Mouse (Mus musculus) retina, postnatal 1 day (tissue): ENCODE measurements at regions not wholly inside any gene's neighbourhood (a gene's known extent, or its start where the extent isn't known, plus 50 kb on each side); places are given as distances from the start of the nearest gene placed in this dataset.

Experiments used
- DNase-seq: peaks from one replicate; pipeline ENCODE4 v3.0.0-alpha.2; 2012

DNA sequence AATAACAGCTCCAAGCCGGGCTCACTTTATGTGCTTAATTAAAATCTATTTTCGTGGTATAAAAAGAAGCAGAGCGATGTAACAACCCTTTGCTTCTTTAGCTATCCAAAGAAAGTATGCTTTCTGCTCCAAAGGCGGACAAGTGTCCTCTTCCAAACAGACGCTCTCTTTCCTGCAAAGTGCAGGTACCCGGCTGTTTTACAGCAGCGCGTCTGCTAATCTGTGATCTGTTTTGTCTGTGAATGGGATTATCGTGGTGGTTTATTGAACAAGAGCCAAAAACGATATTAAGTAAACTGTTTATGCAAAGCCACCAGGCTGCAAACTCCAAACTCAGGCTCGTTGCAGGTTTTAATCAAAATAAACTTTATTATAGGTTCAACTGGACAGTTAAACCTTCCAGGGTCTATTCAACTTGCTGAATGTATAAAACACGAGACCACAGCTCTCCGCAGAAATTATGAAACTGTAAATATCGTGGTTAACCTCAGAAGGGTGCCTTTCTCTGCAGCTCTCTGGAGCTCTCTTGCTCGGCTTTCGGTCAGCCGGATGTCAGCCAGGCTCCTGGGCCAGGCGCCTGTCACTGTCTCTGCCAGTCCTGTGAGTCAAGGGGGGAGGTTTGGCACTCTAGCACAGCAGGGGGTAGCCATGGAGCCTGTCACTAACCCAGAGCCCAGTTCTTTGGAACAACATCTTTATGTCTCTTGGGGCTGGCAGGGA lies 206.2 kb upstream of the Myocd start:
- peak; percentile 29 for DNase-seq

DNA sequence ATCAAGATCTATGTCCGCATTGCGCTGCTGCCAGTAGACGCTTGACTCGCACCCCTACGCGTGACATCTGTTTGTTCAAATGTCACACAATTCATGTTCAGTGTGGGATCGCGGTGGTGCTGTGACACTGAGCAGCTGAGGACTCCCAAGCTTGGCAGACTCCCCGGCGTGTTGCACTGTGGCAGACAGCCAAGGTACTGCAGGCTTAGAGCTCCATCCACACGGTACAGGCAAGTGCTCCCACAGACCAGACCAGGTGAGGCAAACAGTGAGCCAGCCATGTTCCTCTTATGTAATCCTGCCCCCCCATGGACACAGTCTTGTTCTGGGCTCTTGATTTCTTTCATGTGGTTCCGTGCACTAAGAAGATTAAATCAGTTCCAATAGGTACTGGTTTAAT lies 205.5 kb upstream of the Myocd start:
- peak; percentile 18 for DNase-seq

DNA sequence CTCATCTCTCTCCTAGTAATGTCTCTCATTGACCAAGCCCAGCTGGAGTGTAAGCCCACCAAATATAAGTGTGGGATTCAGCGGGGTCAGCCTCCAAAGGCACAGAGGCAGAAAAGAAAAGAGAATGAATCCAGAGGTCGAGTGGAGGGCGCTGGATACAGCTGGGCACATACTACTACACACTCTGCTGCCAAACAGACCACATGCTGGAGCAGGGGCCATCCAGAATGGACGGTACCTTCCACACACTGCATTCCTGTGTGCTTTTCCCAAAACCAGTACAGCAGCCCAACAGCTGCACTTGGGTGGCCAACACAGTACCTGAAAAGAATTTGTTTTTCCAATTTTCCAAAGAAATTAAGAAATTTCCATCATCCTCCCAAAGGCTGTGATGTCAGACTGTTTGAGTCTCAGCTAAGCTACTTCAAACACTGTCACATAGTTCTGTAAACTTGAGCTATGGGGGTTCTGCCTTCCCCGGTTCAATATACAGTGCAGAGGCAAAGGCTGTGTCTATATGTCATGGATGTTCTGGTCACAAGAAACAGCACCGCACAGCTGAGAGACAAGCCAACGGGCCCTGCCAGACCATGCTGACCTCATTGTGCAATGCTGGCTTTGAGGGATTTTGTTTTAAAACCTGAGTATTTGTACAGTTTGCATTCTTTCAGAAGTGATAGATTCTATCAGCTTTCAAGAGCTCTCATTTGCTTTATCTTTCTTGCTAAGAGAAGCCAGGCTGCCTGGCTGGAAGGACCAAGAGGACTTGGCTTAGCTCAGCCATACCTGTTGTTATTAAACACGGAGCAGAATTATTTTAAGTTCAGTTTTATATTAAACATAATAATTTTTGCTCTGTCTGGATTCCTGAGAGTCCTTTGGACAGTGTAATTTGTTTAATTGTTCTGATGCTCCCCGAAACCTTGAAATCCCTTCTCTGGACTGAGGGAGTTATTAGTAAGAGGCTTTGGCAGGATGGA lies 200.3 kb upstream of the Myocd start:
- DNase-seq: no peak

DNA sequence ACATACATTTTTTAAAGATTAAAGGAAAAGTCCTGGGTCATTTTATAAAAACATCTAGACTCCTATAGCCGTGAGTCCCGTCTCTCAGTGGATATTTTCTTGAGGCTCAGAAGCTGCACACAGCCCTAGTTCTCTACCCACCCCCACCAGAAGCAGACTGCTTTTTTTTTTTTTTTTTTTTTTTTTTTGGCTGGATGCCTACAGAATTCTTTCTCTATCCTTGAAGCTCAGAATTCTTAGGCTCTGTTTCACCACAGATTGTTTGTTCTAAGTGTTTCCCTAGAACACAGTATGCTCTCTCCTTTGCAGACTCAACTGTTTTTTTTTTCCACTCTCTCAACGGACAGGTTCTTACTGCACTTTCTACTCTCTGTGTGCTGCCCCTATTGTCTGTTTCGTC lies 191.3 kb upstream of the Myocd start:
- DNase-seq: no peak

DNA sequence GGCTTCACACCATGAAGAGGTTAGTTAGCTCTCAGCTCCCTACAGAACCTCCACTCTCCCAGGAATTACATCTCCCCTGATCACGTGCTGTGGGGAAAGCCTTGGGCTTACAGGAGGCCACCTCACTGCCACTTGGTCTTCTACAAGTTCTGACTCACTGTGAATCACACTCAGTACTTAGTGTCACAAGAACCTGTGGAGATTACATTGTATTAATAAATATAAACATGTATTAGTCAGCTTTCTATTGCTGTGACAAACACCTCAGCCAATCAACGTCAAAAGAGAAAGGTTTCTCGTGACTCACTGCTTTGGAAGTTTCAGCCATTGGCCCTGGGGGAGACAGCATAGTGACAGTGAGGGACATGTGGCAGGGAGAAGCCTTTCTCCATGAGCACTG lies 178.6 kb upstream of the Myocd start:
- DNase-seq: no peak

DNA sequence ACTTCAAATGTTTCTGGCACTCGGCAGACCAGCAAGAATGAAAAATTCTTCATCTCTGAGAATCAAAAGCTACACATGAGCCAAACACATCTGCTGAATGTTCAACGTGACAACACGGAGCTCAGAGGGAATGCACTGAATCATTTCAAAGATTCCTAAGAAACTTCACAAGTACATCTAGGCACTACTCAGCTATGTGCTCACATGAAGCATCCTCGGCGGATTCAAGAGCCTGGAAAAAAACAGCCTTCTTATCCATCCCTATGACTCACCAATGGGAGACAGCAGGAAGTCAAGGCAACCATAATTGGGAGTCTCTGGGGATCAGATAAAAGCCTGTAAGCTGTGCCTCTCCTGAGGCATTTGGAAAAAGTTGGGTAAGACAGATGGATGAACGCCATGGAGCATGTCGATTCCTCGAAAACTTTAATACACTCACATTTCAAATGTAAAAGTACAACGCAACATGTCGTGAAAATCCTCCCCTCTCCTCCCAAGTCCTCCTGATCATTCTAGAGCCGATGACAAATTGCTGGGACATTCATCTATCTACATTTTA lies 173.8 kb upstream of the Myocd start:
- DNase-seq: no peak

DNA sequence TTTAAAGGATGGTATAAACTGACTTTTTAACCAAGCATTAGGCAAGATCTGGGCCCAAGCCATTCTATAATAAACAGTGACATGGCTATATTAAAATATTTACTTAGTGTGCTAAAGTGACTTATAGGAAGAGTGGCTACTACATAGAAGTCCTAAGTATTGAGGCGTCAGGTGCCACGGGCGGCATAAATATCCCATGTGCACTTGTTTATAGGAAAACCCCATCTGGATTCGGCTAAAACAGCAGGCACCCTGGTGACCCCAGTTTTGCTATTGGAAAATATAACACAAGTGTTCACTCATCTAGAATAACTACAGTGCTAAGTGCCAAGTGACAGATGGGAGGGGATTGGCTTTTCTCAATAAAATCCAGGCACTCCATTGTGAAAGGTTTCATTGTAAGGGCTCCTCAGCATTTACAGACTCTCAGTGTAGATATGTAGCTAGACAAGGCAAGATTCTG lies 165.9 kb upstream of the Myocd start:
- DNase-seq: peak; percentile 56

DNA sequence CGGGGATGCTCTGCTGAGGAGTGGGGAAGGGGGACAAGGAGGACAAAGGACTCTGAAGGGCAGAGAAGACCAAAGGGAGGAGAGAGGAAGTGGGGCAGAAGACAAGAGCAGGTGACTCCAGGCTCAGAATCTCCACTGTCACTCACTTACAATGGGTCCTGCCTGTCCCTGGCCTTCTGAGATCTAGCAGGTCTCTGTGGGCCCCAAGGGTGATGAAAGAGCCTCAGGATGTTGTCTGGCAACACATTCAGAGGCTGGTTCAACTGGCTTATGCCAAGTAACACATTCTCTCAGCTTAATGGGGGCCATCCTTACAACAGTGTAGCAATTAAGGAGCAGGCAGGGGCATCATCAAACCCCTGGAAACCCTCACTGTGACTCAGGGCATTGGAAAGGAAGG lies 152.1 kb upstream of the Myocd start:
- no peak for DNase-seq

DNA sequence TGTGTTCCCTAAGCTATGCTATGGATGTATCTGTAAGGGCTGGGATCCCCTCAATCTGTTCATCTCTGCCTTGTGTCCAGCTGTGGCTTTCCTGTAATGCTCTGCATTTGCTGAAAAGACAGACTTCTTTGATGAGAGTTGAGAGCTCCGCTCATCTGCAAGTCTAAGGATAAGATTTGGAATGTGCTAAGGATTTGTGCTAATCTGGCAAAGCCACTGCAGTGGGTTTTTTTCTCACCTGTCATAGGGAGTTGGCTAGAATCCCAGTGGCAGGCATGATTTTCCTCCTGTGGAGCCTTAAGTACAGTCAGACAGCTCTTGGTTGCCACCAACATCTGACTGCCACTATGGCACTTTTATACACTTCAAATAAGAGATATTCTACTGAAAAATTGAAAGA lies 138.8 kb upstream of the Myocd start:
- DNase-seq: no peak

DNA sequence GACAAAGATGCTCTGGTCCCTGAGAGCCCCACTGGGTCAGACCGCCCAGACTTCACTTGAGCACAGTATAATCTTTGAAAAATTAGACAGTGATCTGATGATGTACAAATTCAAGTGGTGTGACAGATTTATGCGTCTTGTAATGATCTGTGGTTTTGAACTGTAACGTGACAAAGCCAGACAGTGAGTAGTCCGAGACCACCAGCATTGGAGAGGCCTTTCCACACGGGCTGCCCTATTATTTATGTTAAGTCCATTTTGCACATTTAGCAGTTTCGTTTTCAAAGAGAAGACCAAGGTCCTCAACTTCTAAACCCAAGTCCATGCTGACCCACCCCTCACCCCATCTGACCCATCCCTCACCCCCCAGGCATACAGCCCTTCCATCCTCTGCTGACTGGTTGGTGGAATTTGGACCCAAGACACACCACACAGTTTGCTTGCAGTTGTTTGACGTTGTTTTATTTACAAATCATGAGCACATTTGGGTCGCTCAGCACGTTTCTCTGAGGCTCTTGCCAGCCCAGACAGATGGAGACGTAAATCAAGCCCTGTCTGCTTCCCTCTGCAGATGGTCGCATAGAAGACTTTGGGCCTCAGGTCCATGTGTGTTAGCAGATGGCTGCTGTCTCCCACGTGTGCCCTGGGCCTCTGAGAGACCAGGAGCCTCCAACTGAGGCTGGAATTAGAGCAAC lies 132.8 kb upstream of the Myocd start:
- no peak for DNase-seq

DNA sequence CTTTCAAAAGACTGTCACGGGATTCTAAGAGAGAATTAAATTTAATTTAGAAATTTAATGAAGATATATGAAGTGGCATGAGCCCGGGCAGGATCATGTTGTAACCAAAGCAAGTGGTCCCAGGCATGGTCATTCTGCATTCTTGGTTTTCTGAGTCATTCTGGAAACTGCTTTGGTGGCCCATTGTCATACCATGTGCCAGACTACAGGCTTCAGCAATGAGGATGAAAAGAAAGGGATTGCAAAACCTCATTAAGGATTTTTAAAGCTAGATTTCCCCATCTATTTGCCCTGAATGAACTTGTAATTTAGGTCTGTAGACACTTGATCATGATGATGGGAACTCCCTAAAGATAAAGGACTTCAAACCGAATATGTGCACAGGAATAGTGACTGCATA lies 119.4 kb upstream of the Myocd start:
- DNase-seq: no peak

DNA sequence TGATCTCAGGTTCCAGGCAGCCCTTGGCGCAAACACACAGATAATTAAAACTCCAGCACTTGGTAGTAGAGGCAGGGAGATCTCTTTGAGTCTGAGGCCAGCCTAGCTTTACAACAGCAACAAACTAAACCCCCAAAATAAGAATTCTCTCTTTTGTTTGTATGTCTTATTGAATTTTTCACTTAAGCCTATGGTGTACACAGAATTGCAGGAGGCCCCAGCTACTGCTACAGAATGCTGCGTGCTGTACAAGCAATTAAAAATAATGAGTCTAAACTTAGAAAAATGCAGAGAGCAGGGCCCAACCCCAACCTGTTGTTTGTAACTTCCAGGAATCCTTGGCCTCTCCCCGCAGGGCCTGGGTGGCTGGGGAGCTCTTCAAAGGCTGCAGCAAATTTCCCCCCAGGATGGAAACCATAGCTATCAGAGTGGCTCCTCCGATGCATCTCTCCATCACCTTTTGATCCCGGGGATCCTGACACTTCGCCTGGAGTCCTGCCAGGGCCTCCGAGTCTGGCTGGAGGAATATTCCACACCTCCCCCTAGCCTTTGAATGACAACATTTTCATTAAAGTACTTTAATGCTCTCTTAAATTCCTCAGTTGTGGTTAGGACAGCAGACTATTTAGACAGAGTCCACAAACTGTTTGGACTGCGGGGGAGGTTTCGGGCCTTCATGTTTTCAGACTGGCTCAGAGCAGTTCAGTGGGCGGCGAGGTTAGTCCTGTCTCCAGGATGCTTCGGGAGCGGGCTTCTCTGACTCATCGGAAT lies 116.7 kb upstream of the Myocd start:
- DNase-seq: peak; percentile 45

DNA sequence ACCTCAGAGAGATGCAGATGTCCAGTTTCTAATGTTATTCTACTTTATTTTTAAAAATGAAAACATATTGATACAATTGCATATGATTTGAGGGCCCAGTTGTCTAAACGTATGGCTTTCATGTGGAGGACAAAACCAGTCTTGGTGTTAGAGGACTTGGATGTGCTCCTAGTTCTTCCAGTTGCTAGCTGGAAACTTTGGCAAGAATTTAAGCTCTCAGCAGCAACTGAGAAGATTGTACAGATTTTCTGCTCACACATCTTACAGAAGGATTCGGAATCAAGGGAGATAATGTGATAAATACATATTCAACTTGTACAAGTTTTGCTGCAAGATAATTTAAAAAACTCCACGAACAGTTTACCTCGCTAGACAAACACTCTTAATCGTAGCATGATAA lies 105.6 kb upstream of the Myocd start:
- DNase-seq: no peak

DNA sequence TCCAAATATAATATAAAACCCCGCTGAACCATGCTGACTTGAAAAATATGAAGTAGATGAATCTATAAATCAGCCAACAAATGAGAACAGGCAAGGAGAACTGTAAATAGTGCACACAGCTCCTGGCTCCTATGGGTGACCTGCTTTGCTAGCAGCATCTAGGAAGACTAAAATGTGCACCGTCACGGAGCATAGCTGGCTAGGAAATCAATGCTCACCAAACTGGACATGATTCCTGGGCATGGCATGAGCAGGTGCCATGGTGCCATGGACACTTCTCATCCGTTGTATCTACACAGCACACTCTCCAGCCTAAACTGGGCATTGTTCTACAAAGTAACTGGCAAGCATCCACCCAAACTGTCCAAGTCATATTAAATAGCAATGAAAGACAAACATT lies 103.3 kb upstream of the Myocd start:
- no peak for DNase-seq

DNA sequence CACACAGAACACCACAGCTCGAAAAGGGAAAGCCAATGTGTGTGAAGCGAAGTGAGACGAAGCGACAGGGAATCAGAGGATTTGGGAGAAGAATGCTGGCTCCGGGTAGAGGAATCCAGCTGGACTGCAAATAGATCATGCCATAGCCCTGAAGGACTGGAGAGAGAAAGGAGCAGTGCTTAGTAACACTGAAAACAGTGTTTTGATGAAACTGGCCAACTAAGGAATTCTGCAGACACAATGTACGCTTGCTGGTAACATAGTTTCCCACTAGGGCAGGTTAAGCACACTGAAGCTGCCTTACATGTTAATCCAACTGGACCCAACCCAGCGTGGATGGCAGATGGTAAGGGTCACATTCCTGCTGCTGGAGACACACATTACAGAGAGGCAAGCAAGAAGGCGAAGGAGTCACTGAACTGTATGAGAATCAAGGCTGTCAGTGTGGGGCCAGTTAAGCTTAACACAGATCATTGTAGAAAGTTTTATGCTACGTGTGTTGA lies 102.6 kb upstream of the Myocd start:
- peak; percentile 43 for DNase-seq

DNA sequence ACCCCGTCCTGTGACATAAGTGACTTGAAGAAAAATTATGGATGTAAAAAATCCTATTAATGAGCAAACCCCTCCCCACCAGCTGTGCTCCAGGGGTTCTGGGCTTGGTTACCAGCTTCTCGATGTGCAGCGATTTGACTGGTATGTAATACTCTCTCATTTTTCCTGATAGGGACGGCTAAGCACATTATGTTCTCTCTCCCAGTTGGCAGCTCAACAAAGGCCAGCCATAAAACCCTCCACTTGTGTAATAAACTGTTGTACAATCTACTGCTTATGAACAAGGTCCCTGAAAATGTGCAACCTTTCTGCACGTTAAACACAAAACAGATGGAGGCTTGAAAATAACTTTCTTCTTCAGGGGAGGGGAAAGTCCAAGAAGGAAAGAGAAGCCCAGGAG lies 98.0 kb upstream of the Myocd start:
- no peak for DNase-seq

DNA sequence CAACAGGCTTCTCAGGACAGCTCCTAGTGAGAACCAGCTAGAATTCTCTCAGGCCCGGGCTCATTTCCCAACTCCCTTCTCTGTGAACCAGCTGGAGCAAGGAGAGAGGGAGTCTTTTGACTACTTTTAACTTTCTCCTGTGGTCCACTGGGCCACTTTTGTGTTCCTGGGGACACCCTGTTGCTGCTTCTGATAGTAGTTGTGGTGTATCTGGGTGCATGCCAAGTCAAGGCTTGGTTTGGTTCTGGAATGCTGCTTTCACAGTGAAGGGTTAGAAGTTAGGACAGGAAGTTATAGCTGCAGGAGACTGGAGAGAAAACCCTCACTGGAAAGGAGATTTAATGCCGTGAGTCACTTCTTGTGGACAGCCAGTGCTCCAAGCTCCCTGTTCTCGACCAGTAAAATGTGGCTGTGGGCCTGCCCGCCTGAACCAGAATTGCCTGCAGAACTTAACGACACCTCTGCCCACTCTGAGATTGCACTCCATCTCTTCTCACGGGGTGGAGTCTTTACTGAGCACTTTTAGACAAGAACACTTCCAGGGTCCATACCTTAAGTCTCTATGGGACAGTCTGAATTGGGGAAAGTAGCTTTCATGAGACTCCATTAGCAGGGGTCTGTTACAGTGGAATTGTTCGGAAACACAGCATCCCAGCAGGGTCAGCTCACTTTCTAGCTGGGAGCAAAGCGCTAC lies 97.0 kb upstream of the Myocd start:
- no peak for DNase-seq

DNA sequence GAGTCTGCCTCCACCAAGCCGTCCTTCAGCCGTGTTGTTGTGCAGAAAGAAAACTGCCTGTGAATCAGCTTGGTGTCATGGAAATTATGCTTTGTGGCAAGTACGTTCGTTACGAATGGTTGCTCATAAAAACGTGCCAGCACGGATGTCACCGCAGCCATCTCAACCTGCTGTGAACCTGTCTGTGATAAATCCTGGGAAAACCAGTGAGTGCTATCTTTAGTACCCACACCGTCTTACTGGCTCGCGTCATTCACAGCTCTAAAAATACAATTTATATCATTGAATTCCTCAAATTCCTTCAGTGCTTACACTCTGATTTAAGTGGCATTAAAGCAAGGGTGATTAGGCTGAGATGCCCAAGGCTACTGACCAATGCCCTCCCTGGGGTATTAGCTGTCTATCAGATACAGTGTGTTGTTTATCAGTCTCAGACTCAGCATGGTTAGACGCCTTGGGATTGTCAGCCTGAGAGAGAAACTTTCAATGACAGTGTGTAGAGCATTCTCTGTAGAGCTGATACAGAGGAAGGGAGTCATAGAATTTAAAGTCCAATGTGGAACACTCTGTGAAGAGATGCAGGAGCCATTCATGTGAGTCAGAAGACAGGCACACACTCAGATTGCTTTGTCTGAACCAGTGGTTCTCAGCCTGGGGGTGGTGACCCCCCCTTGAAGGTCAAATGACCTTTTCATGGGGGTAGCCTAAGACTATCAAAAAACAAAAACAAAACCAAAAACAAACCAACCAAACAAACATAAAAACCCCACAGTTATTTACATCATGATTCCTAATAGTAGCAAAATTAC lies 96.2 kb upstream of the Myocd start:
- peak; percentile 24 for DNase-seq

DNA sequence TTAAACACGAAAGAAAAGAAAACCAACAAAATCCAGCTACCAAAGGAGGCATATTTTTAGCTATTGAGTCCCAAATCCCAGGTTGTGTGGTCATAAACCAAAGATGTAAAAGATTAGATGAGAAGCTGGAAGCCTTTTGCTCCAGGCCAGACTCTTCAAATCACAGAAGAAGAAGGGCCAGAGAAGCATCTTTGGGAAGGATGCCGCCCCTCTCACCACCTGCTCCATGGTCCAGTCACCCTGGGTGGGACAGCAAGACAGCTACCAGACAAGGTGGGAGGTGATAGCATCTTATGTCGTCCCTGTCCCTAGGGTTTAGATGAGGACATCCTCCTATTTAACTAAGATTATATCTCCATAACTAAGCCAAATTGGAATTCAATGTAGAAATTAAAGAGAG lies 95.1 kb upstream of the Myocd start:
- DNase-seq: no peak

DNA sequence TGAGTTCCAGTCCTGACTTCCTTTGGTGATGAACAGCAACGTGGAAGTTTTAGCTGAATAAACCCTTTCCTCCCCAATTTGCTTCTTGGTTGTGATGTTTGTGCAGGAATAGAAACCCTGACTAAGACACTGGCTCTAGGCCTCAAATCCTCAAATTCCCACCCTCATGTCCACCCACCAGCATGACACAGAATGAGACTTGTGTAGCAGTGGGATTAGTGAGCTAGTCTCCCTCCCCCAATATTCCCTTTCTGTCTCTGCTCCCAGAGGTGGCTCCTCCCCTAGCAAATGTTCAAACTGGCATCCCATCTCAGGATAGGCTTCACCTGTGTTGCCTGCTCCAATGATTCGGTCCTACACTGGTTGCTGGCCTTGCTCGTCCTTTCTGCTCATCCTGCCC lies 94.1 kb upstream of the Myocd start:
- DNase-seq: no peak

DNA sequence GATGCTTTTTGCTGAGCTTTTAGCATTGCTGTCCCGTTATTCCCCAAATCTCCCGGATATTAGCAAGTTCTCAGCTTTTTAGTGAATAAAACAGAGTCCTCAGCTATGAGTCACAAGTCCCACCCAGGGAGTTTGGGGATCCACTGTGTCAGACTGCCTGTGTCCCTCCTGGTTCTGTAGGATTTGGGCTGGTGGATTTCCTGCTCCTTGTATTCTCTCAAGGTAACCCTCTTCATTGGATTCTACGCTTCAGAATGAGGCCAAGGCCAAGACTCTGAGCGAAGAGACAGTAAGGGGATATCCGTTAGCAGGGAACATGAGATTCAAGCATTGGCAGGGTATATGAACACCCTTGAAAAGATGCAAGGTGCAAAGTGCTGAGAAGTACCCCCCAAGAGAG lies 90.9 kb upstream of the Myocd start:
- no peak for DNase-seq
